Mouse (Mus musculus) hindbrain, postnatal 0 days (tissue): ENCODE measurements around the gene Olfr283. TPM values are rescaled to one million over a fixed set of nuclear protein-coding genes. Genes with fewer than 3 reads are reported as not detected.
"Not testable (repeated sequence)": the region's sequence is repeated elsewhere in the genome, so short reads cannot be mapped to it uniquely, and the experiment has no call there.

Source experiments
- ATAC-seq: fragments of 200-750 bp; cut with Nextera tagmentation; 2 replicates; pipeline ENCODE4 v1.8.0; 2017; ENCODE audit warnings: mild to moderate bottlenecking, moderate TSS enrichment, moderate library complexity
- DNase-seq: peaks from one replicate; pipeline ENCODE4 v3.0.0-alpha.2; 2015; ENCODE audit warnings: low spot score
- H3K27ac ChIP-seq: fragments of 300-500 bp; sonication (generic); 2 replicates; pipeline ENCODE4 v1.5.1; 2014; ENCODE audit warnings: mild to moderate bottlenecking
- H3K27me3 ChIP-seq: fragments of 300-500 bp; sonication (generic); 2 replicates; pipeline ENCODE4 v1.6.1; 2014; ENCODE audit warnings: low read length, mixed read lengths; ENCODE audit not compliant: insufficient read depth
- H3K36me3 ChIP-seq: fragments of 300-500 bp; sonication (generic); 2 replicates; pipeline ENCODE4 v1.6.1; 2014; ENCODE audit warnings: low read length, mixed read lengths; ENCODE audit not compliant: insufficient read depth
- H3K4me1 ChIP-seq: fragments of 300-500 bp; sonication (generic); 2 replicates; pipeline ENCODE4 v1.6.1; 2014; ENCODE audit warnings: antibody characterized with exemption, low read length, mixed read lengths; ENCODE audit not compliant: insufficient read depth
- H3K4me2 ChIP-seq: fragments of 300-500 bp; sonication (generic); 2 replicates; pipeline ENCODE4 v1.6.1; 2014; ENCODE audit warnings: low read depth, mild to moderate bottlenecking, low read length, moderate library complexity, mixed read lengths
- H3K4me3 ChIP-seq: fragments of 300-500 bp; sonication (generic); 2 replicates; pipeline ENCODE4 v1.5.1; 2014; ENCODE audit warnings: low read length
- H3K9ac ChIP-seq: fragments of 300-500 bp; sonication (generic); replicated peaks from 2 replicates; pipeline ENCODE4 v1.6.1; 2014; ENCODE audit warnings: mild to moderate bottlenecking, low read length, moderate library complexity, mixed read lengths
- H3K9me3 ChIP-seq: fragments of 300-500 bp; sonication (generic); 2 replicates; pipeline ENCODE4 v1.6.1; 2016; ENCODE audit warnings: low read length, mixed read lengths
- CTCF ChIP-seq: IDR thresholded peaks from 2 replicates; pipeline ENCODE4 v1.5.1; 2016; ENCODE audit warnings: antibody characterized with exemption, control low read depth, low read depth
- WGBS: fragments of 180-500 bp; shearing (Covaris S2); extraction: QIAGEN DNeasy Blood & Tissue Kit; methylation state at CpG from one replicate; pipeline ENCODE4 v1.1.7; 2014; 5-methylcytosine and 5-hydroxymethylcytosine counted together
- polyA plus RNA-seq: library from polyadenylated mRNA; unstranded; fragments of >200 nt; fragmentation: Nextera tagmentation; extraction: Ambion mirVana; gene quantifications from 2 replicates; pipeline ENCODE4 v1.2.1, GENCODE M21; 2015
- total RNA-seq: library from RNA; depleted of rRNA; stranded (reverse); fragments of >200 nt; gene quantifications from 2 replicates; pipeline ENCODE4 v1.2.3, GENCODE M21; 2014; rRNA removed

The Olfr283 gene
- total RNA-seq (not detected in 2 replicates), polyA plus RNA-seq (not detected in 2 replicates)

GRCm38 (mm10) chr15:98380846-98381245, at the start of gene Olfr283:
Gene Olfr283 (minus strand): TSS chr15:98380946.
- Histone ChIP-seq H3K4me1 (no peaks in the 10 kb centered on the region), H3K4me3 (no peak within 1 kb of the TSS), H3K36me3 (no peaks in the 10 kb centered on the region), H3K9me3 (no peaks in the 10 kb centered on the region), H3K4me2 (no peak within 1 kb of the TSS), H3K27ac (no peak within 1 kb of the TSS), H3K27me3 (no peaks in the 10 kb centered on the region), H3K9ac (no peak within 1 kb of the TSS)
- WGBS, result 80% methylated on average over 6 of the region's 6 CpGs
- TF ChIP-seq CTCF, result no peak
- DNase-seq (no peak), ATAC-seq (no peak)

- no peak for TF ChIP-seq CTCF
- Histone ChIP-seq H3K4me3 (no peak overlapping the region), H3K27me3 (no peaks in the 10 kb centered on the region), H3K4me2 (no peak overlapping the region), H3K36me3 (no peaks in the 10 kb centered on the region), H3K4me1 (no peaks in the 10 kb centered on the region), H3K27ac (no peak overlapping the region), H3K9ac (no peak overlapping the region), H3K9me3 (no peaks in the 10 kb centered on the region)
- DNase-seq (no peak), ATAC-seq (no peak)
- 79% methylated on average over 7 of the region's 7 CpGs for WGBS
Observed at GRCm38 (mm10) chr15:98425188-98425587, 44.4 kb upstream of the Olfr283 start.

- Histone ChIP-seq H3K27ac (no peak overlapping the region), H3K4me2 (no peak overlapping the region), H3K9ac (no peak overlapping the region), H3K4me1 (no peaks in the 10 kb centered on the region), H3K36me3 (no peaks in the 10 kb centered on the region), H3K9me3 (no peaks in the 10 kb centered on the region), H3K27me3 (no peaks in the 10 kb centered on the region), H3K4me3 (no peak overlapping the region)
- TF ChIP-seq CTCF, result no peak
- ATAC-seq (no peak), DNase-seq (no peak)
- WGBS, result 64% methylated on average over 6 of the region's 6 CpGs
Observed at GRCm38 (mm10) chr15:98424753-98425152, 44.0 kb upstream of the Olfr283 start.

- no peaks in the 10 kb centered on the region for H3K27me3 ChIP-seq
- H3K4me3 ChIP-seq, result no peak overlapping the region
- no peaks in the 10 kb centered on the region for H3K9me3 ChIP-seq
- H3K4me1 ChIP-seq, result no peaks in the 10 kb centered on the region
- no peak overlapping the region for H3K9ac ChIP-seq
- no peaks in the 10 kb centered on the region for H3K36me3 ChIP-seq
- no peak overlapping the region for H3K4me2 ChIP-seq
- no peak for ATAC-seq
- DNase-seq, result no peak
- no peak overlapping the region for H3K27ac ChIP-seq
- no peak for TF ChIP-seq CTCF
- 65% methylated on average over 14 of the region's 14 CpGs for WGBS
Observed at GRCm38 (mm10) chr15:98424326-98424725, 43.6 kb upstream of the Olfr283 start.

DNA sequence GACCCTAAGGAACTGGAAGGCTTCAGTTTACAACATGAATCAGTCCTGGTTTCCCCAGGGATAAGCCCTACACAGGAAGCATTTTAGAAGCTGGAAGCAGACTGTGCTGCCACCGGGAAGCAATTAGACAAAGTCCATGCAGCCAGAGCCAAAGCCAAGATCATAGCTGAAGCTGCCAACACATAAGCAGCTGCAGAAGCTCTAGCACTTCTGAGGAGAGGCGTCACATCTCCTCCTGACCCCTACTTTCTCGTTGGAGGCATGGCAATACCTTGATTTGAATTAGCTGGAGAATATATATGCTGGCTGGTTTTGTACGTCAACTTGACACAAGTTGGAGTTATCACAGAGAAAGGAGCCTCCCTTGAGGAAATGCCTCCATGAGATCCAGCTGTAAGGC, 40.2 kb upstream of the Olfr283 start:
- Histone ChIP-seq H3K4me3 (no peak overlapping the region), H3K9me3 (no peaks in the 10 kb centered on the region), H3K27me3 (no peaks in the 10 kb centered on the region), H3K36me3 (no peaks in the 10 kb centered on the region), H3K27ac (no peak overlapping the region), H3K4me1 (no peaks in the 10 kb centered on the region), H3K4me2 (no peak overlapping the region), H3K9ac (no peak overlapping the region)
- 65% methylated on average over 4 of the region's 4 CpGs for WGBS
- TF ChIP-seq CTCF, result no peak
- DNase-seq, result no peak
- no peak for ATAC-seq

DNA sequence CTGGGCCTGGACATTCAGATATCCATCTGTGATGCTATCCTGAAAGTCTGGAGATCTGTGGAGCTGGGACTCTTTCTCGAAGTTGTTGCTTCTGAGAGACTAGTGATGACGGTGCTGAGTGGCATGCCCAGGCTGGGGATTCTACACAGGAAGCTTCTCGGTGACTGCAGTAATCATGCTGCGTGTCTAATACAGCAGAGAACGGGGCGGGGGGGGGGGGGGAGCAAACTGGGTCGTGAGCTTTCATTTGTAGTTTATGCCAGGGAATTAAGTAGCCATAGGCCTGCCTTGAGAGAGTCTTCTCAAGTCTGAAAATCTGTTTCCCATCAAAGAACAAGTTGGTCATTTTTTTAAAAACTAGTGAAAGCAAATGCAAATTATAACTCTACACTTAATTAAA, 37.4 kb upstream of the Olfr283 start:
- Histone ChIP-seq H3K4me2 (no peak overlapping the region), H3K4me1 (no peaks in the 10 kb centered on the region), H3K9me3 (no peaks in the 10 kb centered on the region), H3K27me3 (no peaks in the 10 kb centered on the region), H3K36me3 (no peaks in the 10 kb centered on the region), H3K4me3 (no peak overlapping the region), H3K27ac (no peak overlapping the region), H3K9ac (no peak overlapping the region)
- 75% methylated on average over 7 of the region's 7 CpGs for WGBS
- DNase-seq (no peak), ATAC-seq (no peak)
- no peak for TF ChIP-seq CTCF

GRCm38 (mm10) chr15:98417285-98417684, 36.5 kb upstream of the Olfr283 start:
- ATAC-seq, H3K9ac ChIP-seq, H3K27ac ChIP-seq, H3K4me2 ChIP-seq, H3K4me3 ChIP-seq, H3K4me1 ChIP-seq, H3K36me3 ChIP-seq, H3K27me3 ChIP-seq, H3K9me3 ChIP-seq: not testable (repeated sequence)
- peak; percentile 47 for TF ChIP-seq CTCF
- WGBS, result 0% methylated on average over 1 of the region's 3 CpGs
- DNase-seq, result peak; percentile 31

DNA sequence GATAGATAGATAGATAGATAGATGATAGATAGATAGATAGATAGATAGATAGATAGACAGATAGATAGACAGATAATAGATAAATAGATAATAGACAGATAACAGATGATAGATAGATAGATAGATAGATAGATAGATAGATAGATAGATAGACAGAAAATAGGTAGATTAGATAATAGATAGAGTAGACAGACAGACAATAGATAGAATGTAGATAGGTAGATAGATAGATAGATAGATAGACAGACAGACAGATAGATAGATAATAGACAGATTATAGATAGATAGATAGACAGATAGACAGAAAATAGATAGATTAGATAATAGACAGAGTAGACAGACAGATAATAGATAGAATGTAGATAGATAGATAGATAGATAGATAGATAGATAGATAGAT, 36.1 kb upstream of the Olfr283 start:
- ATAC-seq, H3K9me3 ChIP-seq, H3K4me2 ChIP-seq, H3K4me3 ChIP-seq, H3K36me3 ChIP-seq, H3K9ac ChIP-seq, H3K27me3 ChIP-seq, H3K4me1 ChIP-seq, DNase-seq, H3K27ac ChIP-seq: not testable (repeated sequence)
